Mouse (Mus musculus) liver, embryonic 11.5 days (tissue): ENCODE measurements at regions not wholly inside any gene's neighbourhood (a gene's known extent, or its start where the extent isn't known, plus 50 kb on each side); places are given as distances from the start of the nearest gene placed in this dataset.

Experiments used
- ATAC-seq: fragments of 200-750 bp; cut with Nextera tagmentation; replicated peaks from 2 replicates; pipeline ENCODE4 v1.8.0; 2017; ENCODE audit warnings: moderate number of reproducible peaks, mild to moderate bottlenecking, moderate TSS enrichment, moderate library complexity; ENCODE audit not compliant: low FRiP score
- DNase-seq: peaks from one replicate; pipeline ENCODE4 v3.0.0-alpha.2; 2017; ENCODE audit warnings: low spot score
- H3K27ac ChIP-seq: fragments of 300-500 bp; sonication (generic); 2 replicates; pipeline ENCODE4 v1.5.1; 2014; ENCODE audit warnings: mild to moderate bottlenecking, low read depth, low read length, control low read depth
- H3K27me3 ChIP-seq: fragments of 300-500 bp; sonication (generic); replicated peaks from 2 replicates; pipeline ENCODE4 v1.6.1; 2014; ENCODE audit warnings: low read length, mixed read lengths; ENCODE audit not compliant: control insufficient read depth, insufficient read depth
- H3K36me3 ChIP-seq: fragments of 300-500 bp; sonication (generic); 2 replicates; pipeline ENCODE4 v1.6.1; 2014; ENCODE audit warnings: mild to moderate bottlenecking, low read length, moderate library complexity, mixed read lengths; ENCODE audit not compliant: control insufficient read depth, insufficient read depth
- H3K4me1 ChIP-seq: fragments of 300-500 bp; sonication (generic); replicated peaks from 2 replicates; pipeline ENCODE4 v1.6.1; 2014; ENCODE audit warnings: low read length, mixed read lengths; ENCODE audit not compliant: control insufficient read depth, insufficient read depth
- H3K4me2 ChIP-seq: fragments of 300-500 bp; sonication (generic); 2 replicates; pipeline ENCODE4 v1.6.1; 2014; ENCODE audit warnings: mild to moderate bottlenecking, control low read depth, moderate library complexity
- H3K4me3 ChIP-seq: fragments of 300-500 bp; sonication (generic); 2 replicates; pipeline ENCODE4 v1.5.1; 2014; ENCODE audit warnings: low read depth, low read length, control low read depth
- H3K9ac ChIP-seq: fragments of 300-500 bp; sonication (generic); 2 replicates; pipeline ENCODE4 v1.6.1; 2014; ENCODE audit warnings: low read depth, low read length, control low read depth
- H3K9me3 ChIP-seq: fragments of 300-500 bp; sonication (generic); 2 replicates; pipeline ENCODE4 v1.6.1; 2016; ENCODE audit warnings: low read length, inconsistent platforms, mixed read lengths; ENCODE audit not compliant: control insufficient read depth
- WGBS: fragments of 180-500 bp; shearing (Covaris S2); extraction: QIAGEN DNeasy Blood & Tissue Kit; methylation state at CpG from one replicate; pipeline ENCODE4 v1.1.7; 2014; 5-methylcytosine and 5-hydroxymethylcytosine counted together

- Histone ChIP-seq H3K27ac (no peak overlapping the region), H3K9me3 (no peaks in the 10 kb centered on the region), H3K4me1 (no peaks in the 10 kb centered on the region; the same call in 1 of the 2 replicates), H3K36me3 (no peaks in the 10 kb centered on the region), H3K4me3 (no peak overlapping the region), H3K4me2 (no peak overlapping the region), H3K9ac (no peak overlapping the region), H3K27me3 (no peaks in the 10 kb centered on the region)
- DNase-seq (no peak), ATAC-seq (no peak)
- 77% methylated on average over 5 of the region's 5 CpGs for WGBS
These were observed 202.5 kb upstream of the Daam1 start for GRCm38 (mm10) chr12:71628340-71628738.

GRCm38 (mm10) chr12:71628796-71629195 is 202.1 kb upstream of the Daam1 start:
- 91% methylated on average over 10 of the region's 10 CpGs for WGBS
- H3K36me3 ChIP-seq = no peaks in the 10 kb centered on the region
- H3K9ac ChIP-seq = no peak overlapping the region
- DNase-seq = no peak
- H3K4me1 ChIP-seq = no peaks in the 10 kb centered on the region; the same call in 1 of the 2 replicates
- no peak overlapping the region for H3K4me2 ChIP-seq
- no peaks in the 10 kb centered on the region for H3K27me3 ChIP-seq
- no peaks in the 10 kb centered on the region for H3K9me3 ChIP-seq
- H3K27ac ChIP-seq = no peak overlapping the region
- no peak for ATAC-seq
- H3K4me3 ChIP-seq = no peak overlapping the region

GRCm38 (mm10) chr12:71630386-71630785 is 200.5 kb upstream of the Daam1 start:
- ATAC-seq (no peak), DNase-seq (no peak)
- Histone ChIP-seq H3K36me3 (no peaks in the 10 kb centered on the region), H3K4me3 (no peak overlapping the region), H3K9me3 (no peaks in the 10 kb centered on the region), H3K4me2 (no peak overlapping the region), H3K27me3 (no peaks in the 10 kb centered on the region), H3K27ac (no peak overlapping the region), H3K4me1 (no peaks in the 10 kb centered on the region; the same call in 1 of the 2 replicates), H3K9ac (no peak overlapping the region)
- 83% methylated on average over 3 of the region's 3 CpGs for WGBS

GRCm38 (mm10) chr12:71636300-71636699 is 194.6 kb upstream of the Daam1 start:
- no peak overlapping the region for H3K4me2 ChIP-seq
- 89% methylated on average over 6 of the region's 6 CpGs for WGBS
- no peaks in the 10 kb centered on the region for H3K27me3 ChIP-seq
- ATAC-seq (no peak), DNase-seq (no peak)
- no peak overlapping the region for H3K4me3 ChIP-seq
- no peaks in the 10 kb centered on the region for H3K4me1 ChIP-seq
- no peaks in the 10 kb centered on the region for H3K9me3 ChIP-seq
- no peak overlapping the region for H3K27ac ChIP-seq
- H3K36me3 ChIP-seq = no peaks in the 10 kb centered on the region
- H3K9ac ChIP-seq = no peak overlapping the region

- no peak overlapping the region for H3K27ac ChIP-seq
- no peaks in the 10 kb centered on the region for H3K27me3 ChIP-seq
- no peak overlapping the region for H3K9ac ChIP-seq
- H3K4me3 ChIP-seq = no peak overlapping the region
- no peak for DNase-seq
- H3K9me3 ChIP-seq = no peaks in the 10 kb centered on the region
- no peak for ATAC-seq
- no peak overlapping the region for H3K4me2 ChIP-seq
- 44% methylated on average over 3 of the region's 3 CpGs for WGBS
- H3K4me1 ChIP-seq = no peaks in the 10 kb centered on the region
- H3K36me3 ChIP-seq = no peaks in the 10 kb centered on the region
These were observed 193.6 kb upstream of the Daam1 start for GRCm38 (mm10) chr12:71637248-71637647.

- H3K4me3 ChIP-seq = no peak overlapping the region
- DNase-seq (no peak), ATAC-seq (no peak)
- H3K27me3 ChIP-seq = no peaks in the 10 kb centered on the region
- H3K36me3 ChIP-seq = no peaks in the 10 kb centered on the region
- H3K4me1 ChIP-seq = no peaks in the 10 kb centered on the region
- H3K27ac ChIP-seq = no peak overlapping the region
- 40% methylated on average over 8 of the region's 8 CpGs for WGBS
- no peak overlapping the region for H3K9ac ChIP-seq
- H3K9me3 ChIP-seq = no peaks in the 10 kb centered on the region
- no peak overlapping the region for H3K4me2 ChIP-seq
These were observed 192.6 kb upstream of the Daam1 start for GRCm38 (mm10) chr12:71638246-71638645.

- H3K27ac ChIP-seq = 0 out of 2 replicates have a peak overlapping the region, but pooled peaks have one; percentile 15
- DNase-seq = no peak
These were observed 190.8 kb upstream of the Daam1 start for GRCm38 (mm10) chr12:71640058-71640501.

GRCm38 (mm10) chr12:71641486-71641885 is 189.4 kb upstream of the Daam1 start:
- Histone ChIP-seq H3K36me3 (no peaks in the 10 kb centered on the region), H3K9me3 (no peaks in the 10 kb centered on the region), H3K27ac (no peak overlapping the region), H3K9ac (no peak overlapping the region), H3K4me3 (no peak overlapping the region), H3K27me3 (no peaks in the 10 kb centered on the region), H3K4me2 (no peak overlapping the region), H3K4me1 (no peaks in the 10 kb centered on the region)
- DNase-seq (no peak), ATAC-seq (no peak)
- WGBS = 83% methylated on average over 2 of the region's 2 CpGs

More at GRCm38 (mm10) chr12:71640058-71640501, 190.8 kb upstream of the Daam1 start:
- Histone ChIP-seq H3K27me3 (no peaks in the 10 kb centered on the region), H3K9ac (no peak overlapping the region), H3K36me3 (no peaks in the 10 kb centered on the region), H3K9me3 (no peaks in the 10 kb centered on the region), H3K4me3 (no peak overlapping the region), H3K4me2 (no peak overlapping the region), H3K4me1 (no peaks in the 10 kb centered on the region)
- ATAC-seq = no peak
- 33% methylated on average over 10 of the region's 10 CpGs for WGBS

GRCm38 (mm10) chr12:71642797-71643337 is 188.0 kb upstream of the Daam1 start:
- 79% methylated on average over 8 of the region's 8 CpGs for WGBS
- H3K36me3 ChIP-seq = no peaks in the 10 kb centered on the region
- ATAC-seq = no peak
- no peak overlapping the region for H3K9ac ChIP-seq
- H3K4me3 ChIP-seq = no peak overlapping the region
- no peaks in the 10 kb centered on the region for H3K27me3 ChIP-seq
- no peaks in the 10 kb centered on the region for H3K4me1 ChIP-seq
- no peak for DNase-seq
- no peak overlapping the region for H3K27ac ChIP-seq
- H3K9me3 ChIP-seq = no peaks in the 10 kb centered on the region
- no peak overlapping the region for H3K4me2 ChIP-seq
